Mouse (Mus musculus): ENCODE data around the gene Gcsam. TPM values are rescaled to one million over a fixed set of nuclear protein-coding genes. Genes with fewer than 3 reads are reported as not detected.

Gcsam gene
- total RNA-seq, 2 experiments from 2014 or later: not detected

DNA sequence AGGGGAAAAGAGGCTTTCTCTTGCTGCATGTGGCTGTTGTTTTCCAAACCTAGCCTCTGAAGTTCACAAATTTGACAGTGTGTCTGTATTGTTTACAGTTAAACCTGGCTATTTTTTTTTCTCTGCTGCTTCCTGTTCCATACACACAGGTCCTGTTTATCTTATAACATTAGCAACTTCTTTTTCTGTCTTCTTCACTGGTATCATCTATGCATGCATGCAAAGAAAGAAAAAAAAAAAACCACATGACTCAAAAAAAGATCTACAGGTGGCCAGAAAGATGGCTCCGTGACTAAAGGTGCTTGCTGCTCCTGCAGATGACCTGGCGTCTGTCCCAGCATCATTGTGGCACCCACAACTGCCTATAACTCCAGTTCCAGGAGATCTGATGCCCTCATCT, 15.2 kb downstream of the Gcsam start:
- no peak for DNase-seq (ENCODE audit: low spot score in 2 of 2)
- H3K4me3 ChIP-seq: no peak overlapping the region
- no peak for TF ChIP-seq CTCF (conservative IDR thresholded peaks at IDR 0.05)
- no peak overlapping the region for H3K27ac ChIP-seq

DNA sequence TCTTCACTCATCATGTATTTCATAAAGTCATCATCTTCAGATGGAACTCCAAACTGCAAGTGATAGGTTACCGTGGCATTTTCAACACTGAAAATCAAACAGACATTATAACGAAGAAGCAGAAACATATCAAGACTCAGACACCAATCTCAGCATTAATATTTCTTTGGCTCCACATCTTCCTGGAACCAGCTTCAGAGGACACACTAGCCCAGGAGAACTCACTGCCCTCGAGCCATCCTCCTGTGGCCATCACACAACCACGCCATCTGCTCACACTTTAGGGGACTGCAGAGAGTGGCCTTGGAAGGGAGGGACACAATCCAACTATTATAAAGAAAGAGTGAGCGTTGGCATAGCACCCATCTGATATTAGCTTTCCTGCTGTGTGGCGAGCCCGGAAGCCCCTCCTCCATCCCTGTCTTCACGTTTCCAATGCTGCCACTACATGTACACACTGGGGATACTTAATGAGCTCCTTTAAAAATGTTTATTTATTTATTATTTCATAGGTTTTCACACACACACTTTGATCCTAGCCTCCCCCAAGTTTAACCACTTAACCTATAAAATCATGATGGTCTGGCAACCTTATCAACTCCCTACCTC, 19.4 kb downstream of the Gcsam start:
- Histone ChIP-seq H3K4me3 (no peak overlapping the region), H3K27ac (no peak overlapping the region)
- TF ChIP-seq CTCF (conservative IDR thresholded peaks at IDR 0.05): no peak
- DNase-seq (ENCODE audit: low spot score in 2 of 2): no peak

DNA sequence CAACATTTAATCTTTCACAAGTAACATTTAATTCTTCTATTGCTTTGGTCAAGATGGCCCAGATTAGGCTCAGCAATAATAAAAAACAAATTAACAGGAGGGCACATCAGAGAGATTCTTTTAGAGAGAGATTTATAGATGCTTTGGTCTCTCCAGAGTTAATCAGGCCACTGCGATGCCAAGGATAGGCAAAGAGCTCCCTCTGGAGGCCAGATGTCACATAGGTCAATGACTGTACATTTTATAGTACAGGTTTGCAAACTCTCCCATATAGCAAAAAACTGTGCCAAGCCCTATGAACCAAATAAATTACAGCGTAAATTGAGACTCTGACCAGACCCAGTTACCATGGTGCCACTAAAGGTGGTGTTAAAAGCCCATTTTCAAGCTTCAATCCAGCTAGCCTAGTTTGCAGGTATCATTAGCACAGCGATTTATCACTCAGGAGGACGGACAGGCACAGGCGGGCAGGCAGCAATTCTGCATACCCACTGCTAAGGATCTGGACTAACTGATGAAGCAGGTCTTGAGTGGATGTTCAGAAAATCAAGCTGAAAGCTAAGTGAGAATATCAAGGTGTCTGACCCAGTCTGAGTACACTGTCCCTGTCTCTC, 20.3 kb downstream of the Gcsam start:
- TF ChIP-seq CTCF (conservative IDR thresholded peaks at IDR 0.05): peak; percentile 93
- peak; percentile 19 to 73 for DNase-seq (ENCODE audit: low spot score in 2 of 2)
- H3K27ac ChIP-seq: no peak overlapping the region
- H3K4me3 ChIP-seq: no peak overlapping the region

DNA sequence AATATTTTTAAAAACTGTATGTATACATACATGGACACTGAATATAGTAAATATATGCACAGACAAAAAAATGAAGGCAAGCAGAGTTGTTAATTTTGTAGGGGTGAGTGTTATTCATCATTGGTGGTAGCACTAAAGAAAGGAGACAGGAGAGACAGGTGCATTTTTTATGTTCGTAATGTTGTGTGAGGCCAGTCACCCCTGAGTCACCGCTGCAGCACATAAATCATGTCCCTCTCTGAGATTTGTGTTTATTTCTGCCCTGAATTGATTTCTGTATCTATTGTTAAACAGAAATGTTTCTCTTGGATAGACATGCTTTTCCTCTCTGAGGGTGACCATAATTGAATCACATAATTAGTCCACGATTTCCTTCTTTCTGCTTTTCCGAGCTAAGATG, 22.2 kb downstream of the Gcsam start:
- no peak for TF ChIP-seq CTCF (conservative IDR thresholded peaks at IDR 0.05)
- H3K27ac ChIP-seq: no peak overlapping the region
- DNase-seq (ENCODE audit: low spot score in 2 of 2): no peak
- no peak overlapping the region for H3K4me3 ChIP-seq

DNA sequence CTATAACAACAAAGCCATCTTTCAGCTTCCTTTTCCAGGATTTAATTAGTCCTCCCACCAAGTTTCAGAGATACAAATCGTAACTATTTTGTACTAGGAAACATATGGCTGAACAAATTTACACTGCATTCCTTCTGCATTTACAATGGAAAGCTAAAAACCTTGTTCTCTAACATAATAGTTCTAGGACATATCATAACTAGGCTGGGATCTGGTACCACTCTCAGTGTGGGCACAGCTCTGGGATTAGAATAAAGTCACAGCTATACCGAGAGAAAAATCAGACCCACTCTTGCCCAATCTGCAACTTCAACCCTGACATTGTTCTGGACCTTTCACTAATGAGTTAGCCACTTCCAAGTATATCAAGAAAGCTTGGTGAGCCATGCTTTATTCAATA, 25.6 kb downstream of the Gcsam start:
- DNase-seq (ENCODE audit: low spot score in 2 of 2): no peak
- Histone ChIP-seq H3K4me3 (no peak overlapping the region), H3K27ac (no peak overlapping the region)
- no peak for TF ChIP-seq CTCF (conservative IDR thresholded peaks at IDR 0.05)

DNA sequence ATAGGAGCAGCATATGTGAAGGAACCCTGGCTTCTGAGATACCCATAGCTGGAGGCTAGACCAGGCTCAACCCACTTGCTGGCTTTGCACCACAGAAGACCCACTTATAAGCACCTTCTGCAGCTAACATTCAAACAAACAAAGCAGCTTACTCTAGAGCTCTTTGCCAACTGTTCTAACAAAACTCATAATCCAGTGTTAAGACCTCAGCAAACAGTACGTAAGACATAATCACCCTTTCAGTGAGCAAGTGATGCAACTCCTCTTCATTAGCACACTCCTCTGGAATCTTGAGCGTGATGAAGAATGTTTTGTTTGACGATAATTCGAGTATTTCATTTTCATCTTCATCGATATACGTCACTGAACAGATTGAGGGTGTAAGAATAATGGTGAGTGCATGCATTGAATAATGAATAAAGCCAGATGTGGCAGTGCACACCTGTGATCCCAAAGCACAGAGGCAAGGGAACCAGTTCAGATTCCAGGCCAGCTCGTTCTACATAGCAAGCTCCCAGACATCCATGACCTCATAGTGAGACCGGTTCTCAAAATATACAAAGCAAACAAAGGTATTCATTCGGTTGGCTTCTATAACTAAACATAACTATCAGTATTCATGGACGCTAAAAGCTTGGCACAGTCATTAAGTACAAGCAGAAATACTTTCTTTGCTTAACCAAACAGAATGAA, 30.0 kb downstream of the Gcsam start:
- no peak for TF ChIP-seq CTCF (conservative IDR thresholded peaks at IDR 0.05)
- no peak for DNase-seq (ENCODE audit: low spot score in 2 of 2)
- Histone ChIP-seq H3K4me3 (no peak overlapping the region), H3K27ac (no peak overlapping the region)

DNA sequence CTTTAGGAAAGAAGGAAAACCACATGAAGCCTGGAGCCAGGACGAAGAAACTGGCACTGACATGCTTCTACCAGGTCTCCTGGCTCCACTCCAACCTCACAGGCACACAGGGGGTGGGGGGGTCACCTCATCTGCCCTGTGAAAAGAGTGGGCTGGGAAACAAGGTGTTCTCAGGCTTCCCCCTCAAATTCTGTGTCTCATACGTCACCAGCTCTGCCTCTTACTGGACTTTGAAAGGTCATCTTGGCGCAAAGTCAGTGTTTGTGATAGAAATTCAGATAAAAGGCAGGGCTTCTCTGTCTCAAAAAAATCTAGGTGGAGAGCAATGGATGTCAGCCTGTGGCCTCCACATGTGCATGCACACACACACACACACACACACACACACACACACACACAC, 31.1 kb downstream of the Gcsam start:
- Histone ChIP-seq H3K4me3 (no peak overlapping the region), H3K27ac (no peak overlapping the region)
- DNase-seq (ENCODE audit: low spot score in 2 of 2): no peak
- TF ChIP-seq CTCF (conservative IDR thresholded peaks at IDR 0.05): no peak

DNA sequence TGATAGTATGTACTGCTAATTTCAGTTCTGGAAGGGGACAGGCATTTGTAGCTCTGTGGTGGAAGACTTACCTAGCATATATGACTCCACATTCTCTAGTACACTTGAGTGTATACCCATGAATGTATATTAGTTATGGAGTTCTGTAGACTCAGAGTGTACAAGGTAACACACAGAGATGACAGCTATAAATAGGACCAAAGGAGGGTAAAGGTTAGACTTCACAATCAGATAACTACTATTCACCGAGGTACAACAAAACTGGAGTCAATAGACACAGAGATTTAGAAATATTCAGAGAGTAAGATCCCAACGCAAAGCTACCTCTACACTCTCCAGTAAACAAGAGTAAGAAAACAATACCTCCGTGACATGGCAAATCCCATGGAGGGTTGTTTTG, 33.8 kb downstream of the Gcsam start:
- H3K27ac ChIP-seq: no peak overlapping the region
- no peak for TF ChIP-seq CTCF (conservative IDR thresholded peaks at IDR 0.05)
- DNase-seq (ENCODE audit: low spot score in 2 of 2): no peak
- H3K4me3 ChIP-seq: no peak overlapping the region

DNA sequence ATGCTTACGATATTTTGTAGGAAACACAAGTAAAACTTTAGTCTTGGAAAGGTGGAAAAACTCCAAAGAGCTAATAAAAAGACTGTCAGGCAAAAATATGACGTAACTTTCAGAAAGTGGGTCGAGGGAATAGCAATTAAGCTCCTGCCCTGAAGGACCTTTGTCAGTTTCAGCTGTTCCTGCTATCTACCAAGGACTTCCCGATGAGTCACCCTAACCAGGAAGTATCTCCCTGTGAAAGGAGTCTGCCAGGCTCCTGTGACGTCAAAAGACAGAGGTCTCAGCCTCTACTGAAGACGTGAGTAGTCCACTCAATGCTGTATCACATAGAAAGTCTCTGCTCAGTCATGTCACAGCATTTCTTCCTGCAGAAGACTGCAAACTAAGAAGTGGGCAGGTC, 34.2 kb downstream of the Gcsam start:
- no peak overlapping the region for H3K4me3 ChIP-seq

DNA sequence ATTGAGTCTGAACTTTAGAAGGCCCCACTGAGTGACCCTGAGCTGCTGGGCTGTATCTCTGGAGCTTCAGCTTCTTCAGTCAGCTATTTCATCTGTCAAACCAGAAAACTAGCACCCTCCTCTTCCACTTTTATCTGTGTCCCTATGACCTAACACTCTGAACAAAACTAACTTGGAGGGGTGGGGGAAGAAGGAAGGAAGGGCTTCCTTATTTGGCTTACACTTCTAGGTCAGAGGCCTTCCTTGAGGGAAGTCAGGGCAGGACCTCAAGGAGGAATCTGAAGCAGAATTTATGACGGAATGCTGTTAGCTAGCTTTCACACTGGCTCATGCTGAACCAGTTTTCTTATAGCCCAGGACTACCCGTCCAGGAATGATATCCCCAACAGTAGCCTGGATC, 41.3 kb downstream of the Gcsam start:
- no peak overlapping the region for H3K27ac ChIP-seq
- no peak for DNase-seq (ENCODE audit: low spot score in 2 of 2)

More for the DNA sequence above, 34.2 kb downstream of the Gcsam start:
- H3K27ac ChIP-seq: no peak overlapping the region
- no peak for TF ChIP-seq CTCF (conservative IDR thresholded peaks at IDR 0.05)
- no peak for DNase-seq (ENCODE audit: low spot score in 2 of 2)

DNA sequence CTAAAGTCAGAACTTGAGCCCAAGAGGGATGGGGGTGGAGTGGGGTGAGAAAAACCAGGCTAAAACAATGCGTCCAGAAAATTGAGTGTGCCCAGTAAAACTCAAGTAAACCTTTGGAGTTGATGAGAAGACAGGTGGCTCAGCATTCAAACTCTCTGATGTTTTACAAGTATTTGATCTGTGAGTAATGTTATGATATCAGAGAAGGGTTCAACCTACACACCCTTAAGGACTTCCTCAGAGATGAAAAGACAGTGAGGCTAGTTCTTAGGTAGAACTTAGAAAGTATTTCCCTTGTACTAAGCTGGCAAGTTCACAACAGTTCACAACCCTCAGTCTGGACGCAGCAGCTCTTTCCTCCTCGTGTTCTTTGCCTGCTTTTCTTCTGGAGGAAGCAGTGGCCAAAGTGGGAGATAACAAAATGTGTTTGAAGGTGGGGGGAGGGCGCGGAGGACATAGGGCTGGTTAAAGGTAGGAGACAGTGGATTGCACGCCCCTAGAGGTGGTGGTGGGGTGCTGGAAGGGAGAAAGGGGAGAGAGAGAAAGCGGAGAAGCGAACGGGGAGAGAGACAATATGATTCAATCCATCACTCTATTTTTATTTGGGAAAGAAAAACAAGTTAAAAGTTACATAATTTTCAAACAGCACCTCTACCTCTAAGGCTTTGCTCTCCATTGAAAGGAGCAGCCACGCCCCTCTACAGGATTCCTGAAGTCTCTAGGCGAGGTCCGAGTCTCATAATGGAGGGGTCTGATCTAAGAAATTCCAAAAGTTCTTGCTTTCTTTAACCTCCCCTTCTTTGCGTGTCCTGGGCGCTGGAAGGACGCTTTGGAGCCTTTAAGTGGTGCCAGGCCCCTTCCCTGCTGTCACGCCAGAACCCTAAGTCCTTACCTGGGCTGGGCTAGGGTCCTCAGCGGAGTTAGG, 43.1 kb downstream of the Gcsam start:
- Histone ChIP-seq H3K4me3 (peak overlapping the region; percentile 37), H3K27ac (no peak overlapping the region)
- no peak for DNase-seq (ENCODE audit: low spot score in 2 of 2)
- TF ChIP-seq CTCF (conservative IDR thresholded peaks at IDR 0.05): 0 out of 2 replicates have a peak, but pooled peaks have one; percentile 5

More for the DNA sequence above, 41.3 kb downstream of the Gcsam start:
- no peak overlapping the region for H3K4me3 ChIP-seq
- no peak for TF ChIP-seq CTCF (conservative IDR thresholded peaks at IDR 0.05)

DNA sequence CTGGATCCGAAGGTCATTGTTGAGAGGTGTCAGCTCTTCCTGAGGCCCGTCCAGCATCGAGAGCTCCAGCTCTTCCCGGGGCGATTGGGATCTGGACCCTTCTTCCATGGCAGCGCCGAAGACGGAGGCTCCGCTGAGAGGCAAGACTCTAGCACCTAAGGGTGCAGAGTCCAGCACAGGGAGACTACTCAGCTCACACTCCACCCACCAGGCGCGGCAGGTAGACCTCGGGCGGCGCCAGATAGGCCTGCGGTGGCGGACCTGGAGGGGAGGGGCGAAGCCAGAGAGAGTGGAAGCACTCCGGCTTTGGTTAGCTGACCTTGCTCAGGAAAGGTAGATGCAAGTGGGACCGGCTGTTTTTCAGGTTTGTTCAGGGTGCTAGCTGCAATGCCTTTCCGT, 43.8 kb downstream of the Gcsam start, which contains the start of gene BC016579:
Gene BC016579 (minus strand): TSS at position 135 of the 399 bp plus-strand sequence.
- no peak for DNase-seq (ENCODE audit: low spot score in 2 of 2)
- TF ChIP-seq CTCF (conservative IDR thresholded peaks at IDR 0.05): no peak

DNA sequence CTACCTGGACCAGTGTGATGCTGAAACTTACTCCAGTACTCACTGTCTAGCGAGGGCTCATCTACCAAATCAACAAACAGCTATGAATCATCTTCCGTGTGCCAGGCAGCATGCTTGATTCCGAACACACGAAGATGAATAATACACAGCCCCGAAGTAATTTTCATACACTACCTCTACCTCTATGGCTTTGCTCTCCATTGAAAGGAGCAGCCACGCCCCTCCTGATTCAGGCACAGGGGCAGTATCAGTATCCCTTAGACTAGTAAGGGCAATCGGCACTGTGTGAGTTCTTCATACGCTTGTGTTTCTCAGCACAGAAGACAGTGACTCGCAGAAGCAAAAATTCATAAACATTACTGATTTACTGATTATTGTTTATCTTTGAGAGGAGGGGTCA, 44.3 kb downstream of the Gcsam start:
- Histone ChIP-seq H3K27ac (no peak overlapping the region), H3K4me3 (no peak overlapping the region)
- DNase-seq (ENCODE audit: low spot score in 2 of 2): no peak
- no peak for TF ChIP-seq CTCF (conservative IDR thresholded peaks at IDR 0.05)

More for the DNA sequence above, 43.8 kb downstream of the Gcsam start, which contains the start of gene BC016579:
- no peak within 1 kb of the TSS for H3K27ac ChIP-seq
- H3K4me3 ChIP-seq: peak within 1 kb of the TSS; percentile 37

All from layer of hippocampus, adult 2 months (tissue).